Mouse (Mus musculus) natural killer cell, adult 2 months (primary cell): Measurements from ENCODE around the gene Ptgis.
"Not testable (repeated sequence)": the region's sequence is repeated elsewhere in the genome, so short reads cannot be mapped to it uniquely, and the experiment has no call there.

Source experiments
- DNase-seq, 2 experiments: peaks; one replicate each; pipeline ENCODE4 v3.0.0; 2022; ENCODE audit warnings: low spot score in 2 of 2

Ptgis gene

DNA sequence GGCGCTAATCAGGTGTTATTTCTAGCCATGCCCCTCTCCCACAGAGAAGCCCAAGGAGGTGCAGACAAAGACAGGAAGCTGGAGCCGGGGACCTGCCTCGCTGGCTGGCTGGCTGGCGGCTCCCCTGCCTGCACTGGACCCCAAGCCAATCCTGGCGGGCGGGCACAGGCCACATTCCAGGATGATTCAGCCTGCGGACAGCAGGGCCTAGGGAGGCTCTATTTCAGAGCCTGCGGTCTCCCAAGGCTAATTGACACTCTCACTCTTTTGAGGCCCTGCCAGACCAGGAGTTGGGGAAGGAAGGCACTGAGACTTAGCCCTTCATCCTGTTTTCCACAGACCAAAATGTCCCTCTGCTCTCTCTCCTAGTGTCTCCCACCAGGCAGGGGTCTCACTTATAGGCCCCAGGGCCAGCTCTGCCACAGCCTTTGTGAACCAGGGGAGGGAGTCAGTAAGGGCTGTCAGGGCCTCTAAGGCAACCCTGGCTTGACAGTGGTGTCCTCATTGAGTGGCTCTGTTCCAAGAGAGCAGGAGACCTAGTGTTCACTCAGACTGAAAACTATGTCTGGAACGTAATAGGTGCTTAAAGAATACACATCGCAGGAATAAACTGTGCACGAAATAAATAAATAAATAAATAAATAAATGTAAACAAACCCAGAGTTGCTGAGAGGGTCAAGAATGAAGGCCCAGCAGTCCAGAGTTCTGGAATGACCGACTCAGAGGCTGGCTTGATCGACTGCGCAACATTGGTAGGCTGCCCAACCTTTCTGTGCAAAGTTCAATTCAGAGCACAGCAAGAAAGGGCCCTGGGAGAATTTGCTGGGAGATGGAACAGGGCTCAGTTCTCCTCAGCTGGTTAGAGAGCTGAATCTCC is 8.0 kb downstream of the Ptgis start:
- DNase-seq: no peak

DNA sequence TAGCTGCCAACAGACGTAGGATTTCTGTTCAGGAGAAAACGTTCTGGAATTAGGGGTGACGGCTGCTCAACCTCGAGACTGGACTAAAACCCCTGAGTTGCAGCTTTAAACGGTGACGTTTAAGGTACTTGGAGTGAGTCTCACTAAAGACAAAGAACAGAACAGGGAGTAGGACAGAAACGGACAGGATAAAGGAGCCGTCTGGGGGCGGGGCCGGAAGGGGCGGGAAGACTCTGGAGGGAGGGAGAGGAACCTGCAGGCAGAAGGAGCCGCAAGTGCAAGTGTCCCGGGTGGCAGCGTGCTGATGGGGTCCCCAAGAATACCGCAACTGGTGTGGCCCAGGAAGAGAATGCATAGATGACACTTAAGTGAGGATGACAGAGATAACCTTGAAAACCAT is 9.8 kb downstream of the Ptgis start:
- no peak for DNase-seq

DNA sequence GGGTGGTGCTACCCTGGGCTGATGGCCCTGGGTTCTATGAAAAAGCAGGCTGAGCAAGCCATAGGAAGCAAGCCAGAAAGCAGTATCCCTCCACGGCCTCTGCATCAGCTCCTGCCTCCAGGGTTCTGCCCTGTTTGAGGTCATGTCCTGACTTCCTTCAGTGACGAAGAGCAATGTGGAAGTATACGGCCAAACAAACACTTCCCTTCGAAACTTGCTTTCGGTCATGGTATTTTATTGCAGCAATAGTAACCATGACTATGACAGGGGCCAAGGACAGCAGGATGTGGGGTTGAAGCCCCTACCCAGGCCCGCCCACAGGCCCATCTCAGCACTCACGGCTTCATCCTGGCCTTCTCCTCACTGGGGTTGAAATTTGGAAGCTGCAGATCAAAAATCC is 15.5 kb downstream of the Ptgis start:
- no peak for DNase-seq

- no peak for DNase-seq
These were observed 16.2 kb downstream of the Ptgis start for GRCm38 (mm10) chr2:167224194-167224593.

DNA sequence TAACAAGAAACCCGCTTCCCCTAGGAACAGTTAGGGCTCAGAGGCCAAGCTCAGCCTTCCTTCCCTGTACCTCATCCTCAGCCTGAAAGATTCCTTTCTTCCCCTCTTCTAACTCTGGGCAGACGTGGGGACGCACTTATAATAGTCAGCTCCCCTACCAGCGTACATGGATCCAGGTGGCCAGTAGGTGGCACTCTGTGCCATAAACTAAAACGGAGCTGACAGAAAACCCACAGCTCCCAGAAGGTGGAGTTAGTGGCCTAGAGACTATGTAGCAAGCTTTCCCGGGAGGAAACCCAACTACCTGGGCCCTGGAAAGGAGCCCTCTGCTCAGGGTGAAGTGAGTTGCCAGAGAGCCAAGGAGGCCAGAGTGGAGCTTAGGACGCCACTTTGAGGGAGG is 18.3 kb downstream of the Ptgis start:
- DNase-seq: peak; percentile 24 to 58

DNA sequence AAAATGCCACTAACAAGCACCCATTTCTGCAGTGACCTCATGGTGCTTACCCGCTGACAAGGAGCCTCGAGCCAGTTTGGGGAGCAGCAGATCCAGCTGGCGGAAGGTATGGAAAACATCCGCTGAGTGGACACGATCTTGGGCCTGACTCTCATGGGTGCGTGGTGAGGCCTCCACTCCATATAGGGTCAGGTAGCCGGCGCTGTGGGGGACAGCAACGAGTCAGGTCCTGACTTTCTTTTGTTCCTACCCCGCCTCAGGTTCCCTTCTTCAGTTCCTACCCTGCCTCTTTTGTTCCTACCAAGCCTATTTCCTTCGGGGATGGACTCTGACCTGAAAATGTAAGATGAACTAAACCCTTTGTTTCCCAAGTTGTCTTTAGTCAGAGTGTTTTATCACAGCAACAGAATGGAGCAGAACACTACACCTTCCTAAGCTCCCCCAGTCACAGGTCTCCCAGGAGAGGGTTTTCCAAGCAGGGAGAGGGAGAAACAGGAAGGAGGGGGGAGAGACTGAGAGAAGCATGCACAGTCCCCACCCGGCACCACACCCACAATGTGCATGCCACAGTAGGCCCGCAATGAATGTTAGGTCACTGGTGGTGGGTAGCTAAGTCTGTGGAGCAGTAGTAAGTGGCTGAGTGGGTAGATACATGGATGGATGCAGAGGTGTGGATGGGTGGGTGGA is 19.1 kb downstream of the Ptgis start:
- DNase-seq: no peak

DNA sequence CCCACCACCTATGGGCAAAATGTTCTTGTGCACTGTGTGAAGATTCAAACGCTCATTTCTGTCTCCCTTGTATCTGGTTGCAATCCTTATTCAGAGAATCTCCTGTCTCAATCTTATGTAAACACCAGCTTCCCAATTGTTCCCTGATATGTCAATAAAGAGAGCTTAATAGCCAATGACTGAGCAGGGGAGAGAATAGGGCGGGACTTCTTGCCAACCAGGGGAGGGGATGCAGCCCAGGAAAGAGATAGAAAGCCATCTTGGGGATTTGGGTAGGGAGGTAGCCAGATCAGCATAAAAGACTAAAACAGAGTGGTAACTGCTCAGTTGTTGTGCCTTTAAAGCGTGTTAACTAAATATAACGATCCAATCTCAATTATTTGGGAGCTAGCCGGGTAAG is 19.7 kb downstream of the Ptgis start:
- DNase-seq: no peak

DNA sequence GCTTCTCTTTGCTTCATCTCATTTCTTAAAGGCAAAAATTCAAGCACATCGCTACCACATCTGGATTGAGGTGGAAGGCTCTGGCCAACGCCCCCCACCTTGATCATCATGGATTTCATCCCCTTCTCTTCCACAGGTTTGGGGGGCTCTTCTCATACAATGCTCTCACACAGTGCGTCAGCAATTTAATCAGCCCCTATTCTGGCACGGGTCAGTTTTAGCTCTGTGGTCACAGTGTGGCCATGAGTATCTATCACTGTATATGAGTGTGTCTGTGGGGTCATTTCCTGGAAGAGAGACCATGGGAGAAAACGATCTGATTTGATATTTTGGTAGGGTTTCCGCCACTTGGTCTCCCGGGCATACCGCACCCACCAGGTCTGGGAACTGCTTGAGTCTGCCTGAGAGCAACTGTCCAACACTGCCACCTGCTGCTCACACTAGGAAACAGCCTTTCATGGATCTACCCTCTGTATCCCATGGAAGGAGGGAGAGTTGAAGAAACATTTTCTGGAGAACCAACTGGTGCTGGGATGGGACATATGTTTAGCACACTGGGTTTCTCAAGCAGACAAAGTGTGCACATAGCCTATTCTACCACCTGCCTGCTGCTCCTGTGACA is 21.1 kb downstream of the Ptgis start:
- DNase-seq: peak; percentile 41 to 71

DNA sequence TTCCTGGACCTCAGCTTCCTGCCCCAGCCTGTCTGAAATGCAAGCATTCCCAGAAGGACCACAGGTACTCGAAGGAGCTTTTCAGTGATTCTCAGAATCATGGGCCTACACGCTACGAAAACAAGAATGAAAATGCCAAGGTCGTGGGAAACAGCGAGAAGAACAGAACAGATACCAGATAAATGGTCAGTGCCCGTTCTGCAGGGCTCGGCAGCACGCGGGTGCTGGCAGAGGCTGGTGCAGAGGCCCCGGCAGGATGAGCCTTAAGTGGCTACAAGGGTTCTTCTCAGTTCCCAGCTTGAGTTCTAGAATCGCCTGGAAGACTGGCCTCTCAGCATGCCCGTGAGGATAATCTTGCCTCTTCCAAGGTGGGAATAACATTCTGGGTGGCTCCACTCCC is 26.7 kb downstream of the Ptgis start:
- no peak for DNase-seq

GRCm38 (mm10) chr2:167213076-167213475 is 27.3 kb downstream of the Ptgis start:
- DNase-seq: no peak

DNA sequence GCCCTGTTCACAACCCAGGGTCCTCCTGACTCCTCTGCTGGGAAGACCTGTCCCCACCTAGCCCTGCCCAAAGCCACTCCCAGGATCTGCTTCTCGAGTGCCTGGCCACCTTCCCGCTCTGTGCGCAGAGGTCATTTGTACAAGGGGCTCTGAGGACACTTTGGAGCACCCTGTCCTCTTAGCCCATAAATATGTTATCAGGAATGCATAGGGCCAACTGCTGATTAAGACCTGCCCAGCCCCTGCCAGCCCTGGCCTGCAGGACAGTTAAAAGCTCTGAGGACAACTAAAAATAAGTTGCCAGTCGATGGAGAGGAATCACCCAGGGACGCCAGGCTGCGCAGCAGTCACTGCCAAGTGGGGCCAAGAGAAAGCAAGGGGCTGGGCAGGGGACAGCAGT is 27.9 kb downstream of the Ptgis start:
- DNase-seq: no peak

GRCm38 (mm10) chr2:167212089-167212488 is 28.3 kb downstream of the Ptgis start:
- no peak for DNase-seq

- DNase-seq: no peak
These were observed 30.5 kb downstream of the Ptgis start for GRCm38 (mm10) chr2:167209900-167210299.

- DNase-seq: no peak
These were observed 31.4 kb downstream of the Ptgis start for GRCm38 (mm10) chr2:167208984-167209383.

DNA sequence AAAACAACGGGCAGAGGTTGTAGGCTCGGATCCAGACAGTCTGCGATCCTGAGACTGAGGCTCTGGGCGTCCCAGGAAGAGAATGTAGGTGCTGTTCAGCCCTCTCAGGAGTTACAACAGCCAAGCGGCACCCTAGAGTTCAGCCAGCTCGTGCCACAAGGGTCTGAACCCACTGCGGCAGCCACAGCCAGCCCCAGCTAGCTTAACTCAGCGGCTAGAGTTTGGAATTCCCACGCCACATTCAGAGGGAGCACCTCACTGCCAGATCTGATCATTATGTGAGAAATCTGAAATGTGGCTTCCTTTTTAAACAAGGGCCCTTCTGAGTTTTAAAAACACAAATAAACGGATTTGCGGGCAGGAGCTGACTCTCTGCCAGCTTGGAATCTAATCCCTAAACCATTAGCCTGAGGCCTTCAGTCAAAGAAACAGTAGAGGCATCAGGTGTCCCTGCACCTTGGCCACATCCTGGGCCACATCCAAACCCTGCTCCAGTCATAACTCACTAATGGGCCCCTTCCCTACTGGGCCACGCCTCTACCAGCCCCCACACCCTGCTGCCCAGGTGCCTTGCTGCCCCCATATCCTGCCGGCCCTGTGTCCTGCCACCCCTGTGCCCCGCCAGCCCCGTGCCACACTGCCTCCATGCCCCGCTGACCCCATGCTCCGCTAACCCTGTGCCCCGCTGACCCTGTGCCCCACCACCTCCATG is 34.3 kb downstream of the Ptgis start:
- DNase-seq: no peak

DNA sequence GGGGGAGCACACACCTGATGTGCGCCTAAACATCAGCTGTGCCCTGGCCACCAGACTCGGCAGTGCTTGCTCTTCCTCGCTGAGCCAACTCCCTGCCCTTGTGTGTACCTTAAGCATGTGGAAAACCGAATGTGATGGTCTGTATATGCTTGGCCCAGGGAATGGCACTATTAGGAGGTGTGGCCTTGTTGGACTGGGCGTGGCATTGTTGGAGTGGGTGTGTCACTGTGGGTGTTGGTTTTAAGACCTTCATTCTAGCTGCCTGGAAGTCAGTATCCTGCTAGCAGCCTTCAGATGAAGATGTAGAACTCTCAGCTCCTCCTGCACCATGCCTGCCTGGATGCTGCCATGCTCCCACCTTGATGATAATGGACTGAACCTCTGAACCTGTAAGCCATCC is 35.7 kb downstream of the Ptgis start:
- not testable (repeated sequence) for DNase-seq

DNA sequence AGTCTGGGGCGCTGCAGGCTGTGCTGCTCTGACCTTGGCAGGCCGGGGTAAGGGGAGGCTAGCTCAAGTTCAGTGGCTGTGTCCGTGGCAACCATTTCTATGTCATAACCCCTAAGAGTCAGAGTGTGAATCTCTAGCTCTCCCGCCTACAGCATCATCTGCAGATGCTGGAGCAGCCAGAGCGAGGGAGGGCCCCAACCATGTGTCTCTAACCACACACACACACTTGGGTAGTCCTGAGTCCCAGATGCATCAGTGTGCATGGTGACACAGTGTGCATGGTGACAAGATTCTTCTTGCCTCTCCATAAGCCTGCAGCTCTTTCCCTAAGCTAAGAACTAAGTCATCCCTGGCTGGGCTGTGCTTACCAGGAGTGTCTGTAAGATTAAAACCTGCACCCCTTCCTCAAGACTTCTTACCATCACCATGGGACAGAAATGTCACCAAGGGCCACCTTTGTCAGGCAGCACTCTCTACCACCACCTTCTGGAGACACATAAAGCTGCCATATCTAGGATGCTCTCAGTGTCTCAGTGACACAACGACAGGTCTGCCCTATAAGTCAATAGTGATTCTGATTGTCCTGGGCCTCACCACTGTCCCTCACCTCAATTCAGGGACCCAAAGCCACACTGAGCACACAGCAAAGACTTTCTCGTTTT is 36.8 kb downstream of the Ptgis start:
- no peak for DNase-seq

DNA sequence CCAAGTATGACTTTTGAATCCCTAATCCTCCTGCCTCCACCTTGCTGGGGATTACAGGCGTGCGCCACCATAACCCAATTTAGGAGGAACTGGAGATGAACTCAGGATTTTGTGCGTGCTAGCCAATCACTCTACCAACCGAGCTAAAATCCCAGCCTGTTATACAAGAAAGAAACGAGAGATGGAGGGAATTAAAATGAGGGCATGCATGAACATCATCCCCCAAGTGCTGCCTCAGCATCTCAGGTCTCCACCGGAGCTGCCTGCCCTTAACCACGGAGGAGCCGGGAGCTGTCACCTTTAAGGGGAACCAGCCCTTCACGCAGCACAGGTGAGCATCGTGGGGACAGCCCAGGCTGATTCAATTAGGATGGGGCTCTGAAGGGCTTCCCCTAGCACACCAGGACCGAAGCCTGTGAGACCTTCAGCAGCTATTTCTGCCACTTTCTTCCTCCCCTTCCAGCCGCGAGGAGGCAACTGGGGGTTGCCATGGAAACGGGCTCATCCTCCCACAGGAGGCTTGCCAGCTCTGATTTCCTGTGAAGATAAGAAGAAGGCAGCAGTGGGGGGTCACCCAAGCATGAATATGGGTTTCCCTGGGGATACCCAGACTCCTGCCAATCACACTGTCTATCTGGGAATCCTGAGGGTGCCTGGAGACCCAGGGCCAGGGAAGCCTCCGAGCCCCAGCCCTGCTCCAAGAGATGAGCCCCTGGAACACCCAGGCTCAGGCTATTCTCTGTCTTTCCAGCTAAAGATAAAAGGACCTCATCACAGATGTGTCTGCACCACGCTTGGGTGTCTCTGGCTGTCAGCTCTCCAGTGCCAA is 38.7 kb downstream of the Ptgis start:
- no peak for DNase-seq

DNA sequence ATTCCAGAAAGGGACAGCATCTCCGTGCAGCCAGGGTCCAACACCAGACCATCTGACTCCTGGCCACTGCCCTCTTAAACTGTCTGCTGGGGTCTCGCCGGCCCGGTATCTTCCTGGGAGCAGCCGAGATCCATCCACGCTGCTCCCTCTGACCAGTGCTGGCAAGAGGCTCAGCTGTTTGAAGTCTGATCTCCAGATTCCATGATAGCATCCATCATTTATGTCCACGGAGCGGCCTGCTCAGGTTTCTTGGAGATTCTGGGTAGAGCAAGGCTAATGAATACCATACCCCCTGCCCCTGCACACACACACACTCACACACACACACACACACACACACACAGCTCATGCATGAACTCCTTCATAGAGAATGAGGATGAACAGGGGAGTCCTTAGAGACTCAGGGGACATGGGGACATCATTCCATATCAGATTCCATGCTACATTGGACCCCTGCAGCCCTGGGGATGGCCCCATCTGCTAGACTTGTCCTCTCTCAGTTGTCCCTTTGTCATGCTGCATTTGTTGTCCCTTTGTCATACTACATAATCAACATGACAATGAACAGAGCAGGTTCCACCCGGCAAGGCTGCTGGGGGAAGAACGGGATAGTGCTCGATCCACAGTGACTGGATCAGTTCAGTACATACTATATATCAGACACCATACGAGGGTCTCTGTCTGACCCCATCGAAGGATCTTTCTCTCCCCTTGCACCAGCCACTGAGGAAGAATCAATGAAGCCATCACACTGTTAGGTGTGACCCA is 41.6 kb downstream of the Ptgis start:
- DNase-seq: no peak

- no peak for DNase-seq
These were observed 47.0 kb downstream of the Ptgis start for GRCm38 (mm10) chr2:167193361-167193760.
